Mouse (Mus musculus) liver, adult 2 months (tissue): ENCODE measurements around the gene Tmem126b.

Experiments
- CTCF ChIP-seq: fragments of 200-500 bp; IDR thresholded peaks from 2 replicates; pipeline ENCODE4 v1.5.1; 2011; ENCODE audit warnings: low read depth, low read length, control low read depth
- POLR2A ChIP-seq: fragments of 200-500 bp; IDR thresholded peaks from 2 replicates; pipeline ENCODE4 v1.6.1; 2011; ENCODE audit warnings: low read length, control low read depth; ENCODE audit not compliant: insufficient read depth; ENCODE audit errors: extremely low read depth

DNA sequence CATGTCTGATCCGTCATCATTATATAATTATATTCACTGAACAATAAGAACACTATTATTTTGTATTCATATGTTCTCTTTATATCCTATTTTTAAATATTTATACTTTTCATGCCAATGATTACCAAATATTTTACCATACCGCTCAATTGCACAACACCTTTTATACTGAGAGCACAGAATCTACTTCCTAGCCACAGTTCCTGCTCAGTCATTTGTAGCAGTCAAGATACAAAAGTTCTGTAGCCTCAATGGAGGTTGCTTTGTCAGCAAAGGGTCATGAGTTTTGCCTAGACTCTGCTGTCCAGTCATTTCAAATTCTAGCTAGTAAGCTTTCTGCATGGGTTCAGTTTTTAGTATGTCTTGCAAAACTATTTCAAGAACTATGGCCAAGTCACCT, 6.8 kb upstream of the Tmem126b start:
- no peak for TF ChIP-seq POLR2A
- no peak for TF ChIP-seq CTCF
